Mouse (Mus musculus) c-Kit-positive CD71-positive TER-119-negative erythroid progenitor cells, embryonic 14.5 days (primary cell): ENCODE data around the gene Zfp219.
"Not testable (repeated sequence)": the region's sequence is repeated elsewhere in the genome, so short reads cannot be mapped to it uniquely, and the experiment has no call there.

ENCODE experiments used
- DNase-seq: peaks from one replicate; pipeline ENCODE4 v3.0.0-alpha.2; 2013; ENCODE audit warnings: low read depth

The Zfp219 gene

DNA sequence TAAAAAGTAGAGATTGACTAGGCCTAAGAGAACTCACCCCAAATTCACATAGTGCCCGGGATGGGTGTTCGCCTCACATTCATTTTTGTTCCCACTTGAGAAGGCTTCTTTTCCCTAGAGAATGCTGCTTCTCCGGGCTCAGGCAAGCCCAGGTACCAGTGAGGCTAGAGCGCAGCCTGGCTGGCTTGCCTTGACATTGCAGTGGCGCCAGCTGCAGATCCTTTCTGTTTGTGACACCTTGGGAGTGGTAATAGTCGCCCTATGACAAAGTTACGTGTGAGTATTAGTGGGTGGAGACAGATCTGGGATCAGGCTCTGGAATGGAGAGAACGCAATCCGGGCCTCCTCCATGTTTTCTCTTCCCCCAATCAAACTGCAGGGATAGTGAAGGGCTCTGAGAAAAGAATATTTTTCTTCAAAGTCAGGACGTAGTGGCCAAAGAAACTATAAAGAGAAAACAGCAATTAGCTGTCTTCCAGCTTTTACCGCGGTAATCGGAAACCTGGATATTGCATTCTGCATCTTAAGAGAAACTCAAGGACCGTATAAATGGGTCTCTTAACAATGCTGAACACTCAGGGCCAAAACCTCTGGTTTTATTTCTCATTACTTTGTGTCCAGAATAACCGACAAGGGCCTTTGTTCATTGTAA lies at the start of gene Zfp219:
TSS of gene Zfp219 (minus strand) at position 248 of the 652 bp plus-strand sequence.
- DNase-seq, result peak; percentile 76

DNA sequence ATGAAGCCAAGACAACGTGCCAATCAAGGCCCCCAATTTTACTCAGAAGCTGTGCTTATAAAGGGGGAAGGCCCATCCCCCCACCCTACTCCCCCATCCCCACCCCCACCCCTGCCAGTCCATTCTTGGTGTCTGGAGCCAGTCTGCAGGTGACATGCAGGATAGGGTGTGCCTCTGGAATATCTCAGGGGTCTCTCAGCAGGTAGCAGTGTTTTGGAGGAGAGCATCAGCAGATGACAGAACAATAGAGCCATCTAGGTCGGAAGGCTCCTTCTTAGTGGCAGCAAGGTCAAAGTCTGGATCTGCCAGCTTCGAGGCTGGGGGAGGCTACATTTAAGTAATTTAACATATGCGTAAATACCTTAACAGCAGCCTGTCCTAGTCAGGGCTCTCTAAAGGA lies 45.6 kb upstream of the Zfp219 start:
- no peak for DNase-seq

DNA sequence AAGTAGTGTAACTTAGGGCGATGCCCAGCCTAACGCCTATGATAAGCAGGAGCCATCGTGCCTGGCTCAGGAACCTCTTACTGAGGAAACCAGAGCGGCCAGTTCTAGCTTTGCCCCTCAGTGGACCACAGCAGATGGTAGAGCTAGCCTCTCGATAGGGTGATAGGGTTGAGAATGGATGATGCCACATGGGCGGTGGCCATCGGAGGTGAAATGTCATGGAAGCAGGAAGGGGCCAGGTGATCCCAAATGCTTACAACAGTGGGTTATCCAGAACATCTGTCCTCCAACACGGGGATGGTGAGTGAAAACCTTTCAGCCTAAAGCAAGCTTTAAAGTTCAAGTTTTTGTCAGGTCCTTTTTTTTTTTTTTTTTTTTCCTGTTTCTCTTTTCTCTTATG lies 41.3 kb upstream of the Zfp219 start:
- no peak for DNase-seq

DNA sequence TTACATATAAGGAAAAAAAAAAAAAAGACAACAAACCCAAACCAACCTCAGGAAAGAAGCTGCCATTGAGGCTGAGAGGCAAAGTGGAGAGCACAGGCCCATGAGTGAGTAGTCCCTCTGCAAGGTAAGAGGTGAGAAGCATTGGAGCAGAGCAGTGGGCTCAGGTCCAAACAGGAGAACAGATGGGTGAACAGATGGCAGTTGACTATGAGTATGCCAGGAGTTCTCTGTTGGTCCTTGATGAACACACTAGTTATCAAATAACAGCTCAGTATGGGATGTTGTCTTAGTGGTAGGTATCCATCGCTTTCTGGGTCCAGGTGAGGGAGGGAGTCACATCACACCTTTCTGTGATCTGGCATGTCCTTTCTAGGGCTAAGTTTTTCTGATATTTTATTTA lies 40.3 kb upstream of the Zfp219 start:
- no peak for DNase-seq

DNA sequence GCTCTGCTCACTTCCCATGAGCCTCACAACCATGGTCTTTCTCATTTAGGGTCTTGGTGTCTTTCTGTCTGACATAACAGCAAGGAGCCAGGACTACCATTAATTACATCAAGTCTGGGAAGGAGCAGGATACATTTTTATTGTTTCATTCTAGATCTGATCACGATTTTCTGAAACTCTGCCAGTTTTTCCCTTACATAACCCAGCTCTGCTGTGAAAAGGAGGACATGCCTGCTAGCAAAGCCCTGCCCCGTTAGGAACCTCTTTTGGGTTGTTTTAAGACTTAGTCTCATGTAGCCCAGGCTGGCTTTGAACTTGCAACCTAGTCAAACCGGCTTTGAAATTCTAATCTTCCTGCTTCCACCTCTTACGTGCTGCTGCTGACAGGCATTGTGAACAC lies 39.4 kb upstream of the Zfp219 start:
- no peak for DNase-seq

DNA sequence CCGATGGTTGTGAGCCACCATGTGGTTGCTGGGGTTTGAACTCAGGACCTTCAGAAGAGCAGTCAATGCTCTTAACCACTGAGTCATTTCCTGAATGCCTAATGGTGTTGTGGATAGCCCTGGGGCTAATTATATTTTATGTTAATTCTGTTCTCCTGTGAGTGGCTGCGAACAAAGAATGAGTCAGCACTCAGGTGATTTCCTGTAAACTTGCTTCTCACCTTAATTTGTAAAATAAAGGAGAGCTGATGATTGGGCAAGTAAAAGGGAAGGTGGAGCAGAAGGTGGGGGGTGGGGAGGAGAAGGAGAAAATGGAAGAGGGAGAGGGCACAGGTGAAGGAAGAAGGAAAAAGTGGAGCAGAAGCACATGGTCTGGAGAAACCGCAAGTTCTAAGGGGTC lies 32.2 kb upstream of the Zfp219 start:
- DNase-seq, result not testable (repeated sequence)

DNA sequence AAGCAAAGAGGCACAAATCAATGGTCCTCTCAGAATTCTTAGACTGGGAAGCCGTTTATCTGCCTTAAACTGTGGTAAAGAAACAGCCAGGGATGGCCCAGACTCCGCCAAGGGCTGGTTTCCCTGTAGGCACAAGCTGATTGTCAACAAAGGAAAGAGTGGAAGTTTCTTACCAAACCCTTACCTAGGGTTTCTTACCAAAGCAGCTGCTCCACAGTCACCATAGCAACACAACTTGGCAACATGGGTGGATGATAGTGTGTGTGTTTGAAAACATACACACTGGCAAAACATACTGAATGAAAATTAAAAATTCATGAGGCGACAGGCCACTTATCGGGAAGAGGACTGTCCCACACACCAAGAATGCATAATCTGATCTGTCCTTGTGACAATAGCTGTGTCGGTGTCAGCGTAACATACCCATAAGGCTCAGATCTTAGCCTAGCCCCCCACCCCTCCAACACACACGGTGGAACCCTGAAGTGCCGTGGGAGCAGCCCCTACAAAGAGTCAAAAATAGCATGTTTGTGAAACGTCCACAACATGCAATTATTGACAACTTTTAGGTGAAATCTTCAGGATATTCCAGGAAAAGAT lies 25.5 kb upstream of the Zfp219 start:
- no peak for DNase-seq

DNA sequence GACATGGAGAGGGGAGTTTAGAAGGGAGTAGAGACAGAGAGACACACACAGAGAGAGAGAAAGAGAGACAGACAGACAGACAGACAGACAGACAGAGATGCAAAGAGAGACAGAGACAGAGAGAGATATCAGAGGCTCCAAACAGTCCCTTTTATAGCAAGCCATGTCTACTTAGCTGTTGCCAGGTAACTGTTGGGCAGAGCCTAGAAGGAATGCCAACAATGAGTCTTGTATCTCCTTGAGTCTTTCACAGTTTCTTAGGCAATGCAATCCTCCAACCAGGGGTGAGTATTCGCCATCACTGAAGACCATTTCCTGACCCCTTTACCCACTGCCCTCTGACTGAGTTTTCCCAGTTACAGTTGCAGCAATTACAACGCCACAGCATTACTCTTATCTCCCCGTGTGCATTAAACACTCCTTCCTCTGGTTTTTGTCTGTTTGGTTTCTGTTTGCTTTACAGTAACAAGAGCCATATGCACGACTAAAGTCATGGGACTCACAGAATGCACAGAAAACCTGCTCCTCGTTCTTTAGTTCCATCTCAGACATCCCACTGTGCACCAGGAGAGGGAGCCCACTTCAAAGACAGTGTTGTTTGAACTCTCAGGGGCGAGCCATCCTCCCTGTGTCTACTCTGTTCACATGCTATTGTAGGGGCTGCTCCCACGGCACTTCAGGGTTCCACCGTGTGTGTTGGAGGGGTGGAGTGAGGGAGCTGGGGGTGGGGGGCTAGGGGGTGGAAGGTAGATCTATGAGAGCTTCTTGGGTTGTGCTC lies 24.6 kb upstream of the Zfp219 start:
- DNase-seq, result peak; percentile 29

DNA sequence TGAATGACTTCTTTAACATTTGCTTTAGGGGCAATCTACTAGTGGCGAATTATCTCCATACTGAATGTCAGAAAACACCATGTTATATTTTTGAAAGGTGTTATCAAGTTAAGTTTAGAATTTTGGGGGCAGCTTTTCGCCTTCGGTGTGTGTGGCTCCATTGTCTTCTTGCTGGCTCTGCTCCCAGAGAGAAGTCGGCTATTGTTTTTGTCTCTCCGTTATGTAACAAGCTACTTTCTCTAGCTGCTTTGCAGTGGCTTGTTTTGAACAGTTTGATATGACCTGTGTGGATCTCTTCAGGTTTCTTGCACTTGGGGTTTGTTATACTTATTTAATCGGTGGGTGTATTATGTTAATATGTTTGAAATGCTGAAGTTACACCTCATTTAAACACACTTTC lies 22.9 kb upstream of the Zfp219 start:
- no peak for DNase-seq

DNA sequence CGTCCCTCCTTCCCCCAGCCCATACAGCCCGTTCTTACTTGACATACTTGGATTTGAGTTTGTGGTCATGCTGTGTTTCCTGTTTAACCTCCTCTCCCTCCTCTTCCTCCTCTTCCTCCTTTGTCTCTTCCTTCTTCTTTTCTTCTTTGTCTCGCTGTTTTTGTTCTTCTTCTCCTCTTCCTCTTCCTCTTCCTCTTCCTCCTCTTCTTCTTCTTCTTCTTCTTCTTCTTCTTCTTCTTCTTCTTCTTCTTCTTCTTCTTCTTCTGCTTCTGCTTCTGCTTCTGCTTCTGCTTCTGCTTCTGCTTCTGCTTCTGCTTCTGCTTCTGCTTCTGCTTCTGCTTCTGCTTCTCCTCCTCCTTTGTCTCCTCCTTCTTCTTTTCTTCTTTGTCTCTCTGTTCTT lies 21.8 kb upstream of the Zfp219 start, which contains the start of gene Olfr221:
TSS of gene Olfr221 (minus strand) at position 101 of the 400 bp plus-strand sequence.
- not testable (repeated sequence) for DNase-seq

DNA sequence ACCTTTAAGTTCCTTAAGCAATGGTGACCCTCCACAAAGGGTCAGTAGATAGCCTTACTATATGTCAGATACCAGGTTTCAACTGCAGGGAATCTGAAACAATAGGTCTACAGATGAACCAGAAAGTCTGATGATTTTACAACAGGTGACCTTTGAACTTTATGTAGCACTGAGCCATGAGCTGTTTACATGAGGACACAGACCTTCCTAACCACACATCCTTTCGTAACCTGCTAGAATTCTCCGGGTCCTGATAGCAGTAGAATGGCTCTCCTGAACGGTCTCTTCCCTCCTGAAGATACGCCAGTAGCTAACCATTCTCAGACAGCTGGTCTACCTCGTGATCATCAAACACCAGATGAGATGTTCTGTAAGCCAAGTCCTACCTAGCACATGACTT lies 18.8 kb upstream of the Zfp219 start:
- no peak for DNase-seq

DNA sequence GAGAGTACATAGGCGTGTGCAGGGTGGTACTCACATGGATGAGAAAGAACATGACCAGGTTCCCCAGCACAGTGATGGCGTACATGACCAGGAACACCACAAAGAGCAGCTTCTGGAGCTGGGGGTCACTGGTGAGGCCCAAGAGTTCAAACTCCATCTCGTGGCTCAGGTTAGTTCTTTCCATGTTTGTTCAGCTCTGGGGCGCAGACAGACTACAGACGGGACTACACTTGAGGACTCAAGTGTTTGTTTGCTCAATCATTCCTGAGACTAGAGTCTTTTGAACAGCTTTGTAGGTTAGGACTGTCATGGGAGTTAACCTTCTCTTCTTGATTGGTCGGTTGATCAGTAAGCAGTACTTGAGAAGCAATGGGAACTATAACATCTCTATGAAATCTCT lies 15.4 kb upstream of the Zfp219 start:
- DNase-seq, result no peak

DNA sequence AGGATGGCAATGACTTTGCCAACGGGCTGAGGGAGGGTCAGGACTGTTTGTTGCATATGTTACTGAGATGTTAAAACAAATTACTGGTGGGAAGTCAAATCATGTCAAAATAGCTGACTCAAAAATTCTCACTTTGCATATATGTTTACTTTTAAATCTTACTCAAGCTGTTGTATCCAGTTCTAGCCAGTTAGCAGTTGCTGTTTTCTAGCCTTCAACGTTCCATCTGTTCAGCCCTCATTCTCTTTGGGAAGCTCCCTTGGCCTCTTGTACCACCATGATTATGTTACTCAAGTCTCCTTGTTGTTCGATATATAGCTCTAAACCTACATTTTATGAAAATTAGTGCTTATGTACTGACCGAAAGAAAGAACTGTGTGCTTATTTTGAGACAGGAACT lies 5.8 kb upstream of the Zfp219 start:
- no peak for DNase-seq

DNA sequence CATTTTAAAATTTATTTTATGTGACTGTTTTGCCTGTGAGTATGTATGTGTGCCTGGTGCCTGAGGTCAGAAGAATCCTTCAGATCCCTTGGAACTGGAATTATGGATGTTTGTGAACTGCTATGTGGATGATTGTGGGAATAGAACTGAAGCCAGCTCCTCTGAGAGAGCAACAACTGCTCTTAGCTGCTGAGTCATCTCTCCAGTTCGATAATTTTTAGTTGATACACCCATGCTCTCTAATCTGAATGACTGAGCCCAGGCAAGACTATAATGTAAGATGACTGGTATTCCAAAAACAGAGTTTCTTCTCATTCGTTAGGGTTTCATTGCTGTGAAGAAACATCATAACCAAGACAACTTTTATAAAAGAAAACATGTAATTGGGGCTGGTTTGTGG lies 3.6 kb upstream of the Zfp219 start:
- no peak for DNase-seq

DNA sequence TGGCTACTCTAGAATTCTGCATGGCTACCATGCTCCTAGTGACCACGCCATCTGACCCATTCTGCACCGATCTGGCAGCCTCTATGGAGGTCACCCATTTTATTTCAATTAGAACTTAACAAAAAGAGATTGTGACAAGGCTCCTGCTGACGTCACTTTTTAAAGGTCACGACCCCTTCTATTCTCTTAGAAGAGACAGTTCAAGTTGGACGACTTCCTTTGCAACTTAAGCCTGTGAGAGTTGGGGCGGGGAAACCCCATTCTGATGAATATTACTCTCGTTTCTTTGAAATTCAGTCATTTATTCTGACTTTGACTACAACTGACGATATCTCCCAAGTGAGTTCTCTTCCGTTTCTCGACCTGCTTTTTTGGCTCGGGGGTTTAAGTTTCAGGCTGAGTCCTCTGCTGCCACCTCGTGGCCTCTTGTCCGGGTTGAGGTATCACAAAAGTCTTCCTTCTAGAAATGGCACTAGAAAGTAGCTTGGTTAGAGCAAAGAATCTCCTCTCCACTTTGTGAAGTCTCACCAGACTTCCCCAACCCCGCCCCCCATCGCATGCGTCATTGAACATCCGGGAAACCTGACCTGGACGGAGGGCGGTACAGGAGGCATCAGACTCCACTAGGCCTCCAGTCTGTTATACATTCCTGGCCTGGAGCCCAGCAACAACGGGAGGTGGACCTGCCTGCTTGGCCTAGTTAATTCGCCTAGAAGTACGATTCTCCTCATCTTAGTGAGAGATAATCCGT lies 2.4 kb upstream of the Zfp219 start:
- peak; percentile 87 for DNase-seq

DNA sequence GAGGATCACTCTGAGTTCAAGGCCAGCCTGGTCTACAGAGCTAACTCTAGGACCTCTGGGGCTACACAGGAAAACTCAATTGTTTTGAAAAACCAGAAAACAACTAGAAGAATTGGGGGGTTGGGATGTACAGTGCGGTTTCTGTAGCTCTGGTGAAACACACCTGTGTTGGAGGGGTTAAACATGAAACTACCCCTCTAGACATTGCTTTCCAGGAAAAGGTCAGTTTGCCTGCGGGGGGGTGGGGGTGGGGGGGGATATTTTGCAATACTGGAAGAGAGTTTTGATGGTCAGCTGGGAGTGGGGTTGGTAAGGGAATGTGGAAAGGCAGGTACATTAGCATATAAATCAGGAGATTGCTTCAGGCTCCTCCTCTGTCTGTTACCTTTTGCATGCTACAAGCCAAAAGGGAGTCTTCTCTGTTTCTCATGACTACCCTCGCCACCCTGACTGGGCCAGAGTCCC lies 1.7 kb upstream of the Zfp219 start:
- DNase-seq, result no peak

DNA sequence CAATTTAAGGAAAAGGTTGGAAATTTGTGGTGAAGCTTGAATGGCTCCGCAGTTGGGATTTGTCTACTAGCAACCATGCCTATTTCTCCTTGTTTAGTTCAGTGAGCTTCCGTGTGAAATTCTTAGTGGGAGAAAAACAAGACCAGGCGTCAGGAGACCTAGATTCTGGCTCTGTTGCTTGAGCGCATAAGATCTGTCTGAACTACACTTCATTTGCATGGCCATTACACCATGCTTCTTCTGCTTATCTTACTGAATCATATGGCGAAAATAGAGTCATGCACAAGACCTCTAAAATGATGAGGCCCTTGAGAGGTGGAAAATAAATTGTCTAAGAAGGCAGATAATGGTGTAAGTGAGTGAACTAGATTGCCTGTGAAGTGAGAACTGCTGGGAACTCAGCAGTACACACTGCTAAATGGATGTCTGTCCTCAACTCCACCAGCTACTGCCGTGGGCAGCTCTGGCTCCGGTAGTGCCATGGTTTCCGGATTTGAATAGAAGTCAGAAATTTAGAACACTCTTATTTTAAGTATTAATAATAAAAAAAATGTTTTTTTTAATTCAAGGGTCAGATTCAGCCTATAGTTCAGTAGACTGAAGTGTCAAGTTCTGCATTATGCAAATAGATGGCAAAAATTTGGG lies 1.2 kb upstream of the Zfp219 start:
- no peak for DNase-seq

DNA sequence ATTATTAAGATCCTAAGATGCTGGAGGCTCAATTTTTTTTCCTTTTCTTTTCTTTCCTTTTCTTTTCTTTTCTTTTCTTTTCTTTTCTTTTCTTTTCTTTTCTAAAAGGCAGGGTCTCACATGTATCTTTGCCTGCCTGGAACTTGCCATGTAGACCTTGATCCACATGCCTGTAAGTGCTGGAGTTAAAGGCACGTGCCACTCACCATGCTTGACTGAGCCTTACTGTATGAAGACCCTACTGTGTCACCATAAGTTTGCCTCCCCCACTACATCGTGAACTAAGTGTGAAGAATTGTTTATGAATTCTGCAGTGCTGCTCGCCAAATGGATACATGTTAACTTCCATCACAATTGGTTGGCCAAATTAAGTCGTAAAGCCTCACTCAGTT lies 601 bp upstream of the Zfp219 start:
- DNase-seq, result no peak

DNA sequence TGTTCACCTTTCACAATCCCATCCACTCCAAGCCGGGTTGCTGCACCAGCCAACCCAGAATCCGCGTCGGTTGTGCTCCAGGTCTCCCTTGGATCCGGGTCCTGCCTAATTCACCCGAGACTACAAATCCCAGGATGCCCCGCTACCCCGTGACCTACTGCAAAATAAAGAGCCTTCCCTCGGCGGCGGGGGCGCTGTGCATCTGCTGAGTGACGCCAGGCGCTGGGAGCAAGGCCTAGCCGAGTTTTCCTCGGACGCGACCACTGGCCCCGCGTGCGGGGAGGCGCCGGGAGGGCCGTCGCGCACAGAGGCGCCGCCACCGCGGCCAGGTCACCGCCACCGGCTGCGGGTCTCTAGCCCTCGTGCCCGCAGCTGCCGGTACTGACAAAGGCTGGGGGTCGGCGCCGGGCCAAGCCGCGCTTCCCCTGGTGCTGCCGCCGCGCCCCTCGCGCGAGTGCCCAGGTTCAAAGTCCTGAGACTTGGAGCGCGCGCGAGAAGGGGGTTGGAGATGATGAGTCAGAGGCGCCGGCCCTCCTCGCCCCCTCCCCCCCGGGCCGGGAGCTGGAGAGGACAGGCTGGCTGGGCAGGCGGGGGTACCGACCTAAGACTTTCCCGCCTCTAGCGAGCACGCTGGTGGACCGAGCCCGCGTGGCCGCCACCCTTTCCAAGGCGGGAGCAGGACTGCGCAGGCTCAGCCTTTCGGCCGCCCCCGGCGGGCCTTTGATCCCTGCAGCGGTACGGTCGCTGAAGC lies 768 bp downstream of the Zfp219 start:
- DNase-seq, result peak; percentile 96

DNA sequence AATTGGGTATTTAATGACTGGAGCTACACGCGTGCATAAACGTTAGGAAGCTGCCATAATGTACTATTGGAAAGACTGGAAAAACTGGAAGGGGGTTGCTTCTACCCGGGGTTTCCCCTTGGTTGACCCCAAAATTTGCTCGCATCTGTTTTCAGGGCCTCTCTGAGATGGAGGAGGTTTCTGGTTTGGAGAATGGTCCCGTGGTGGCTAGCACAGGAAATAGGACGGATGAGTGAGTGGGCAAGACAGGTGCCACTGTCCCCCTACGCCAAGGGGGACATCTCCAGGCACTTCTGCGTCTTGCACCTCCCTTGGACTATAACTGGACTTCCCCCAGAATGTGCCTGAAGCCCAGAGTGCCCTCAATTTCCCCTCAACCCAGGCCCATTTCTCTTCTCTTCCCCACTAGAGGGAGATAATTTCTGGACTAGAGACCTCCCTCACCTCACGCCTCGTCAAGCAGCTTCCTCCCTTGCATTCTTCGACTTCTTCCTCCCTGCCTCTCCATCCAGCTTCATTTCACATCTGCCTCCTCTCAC lies 1.4 kb downstream of the Zfp219 start:
- peak; percentile 55 for DNase-seq
